Mouse (Mus musculus): ENCODE data around the gene Sipa1l1. TPM values are rescaled to one million over a fixed set of nuclear protein-coding genes. Genes with fewer than 3 reads are reported as not detected.

The Sipa1l1 gene
- total and polyA plus RNA-seq, 2 experiments from 2014 or later, result 7.0 to 17.1 TPM

- Histone ChIP-seq H3K9ac (replicated peaks; ENCODE audit: low read depth, low read length) (no peak overlapping the region), H3K36me3 (replicated peaks; ENCODE audit: control insufficient read depth, insufficient read depth, low read length) (no peaks in the 10 kb centered on the region), H3K9me3 (replicated peaks; ENCODE audit: control insufficient read depth, low read length) (no peaks in the 10 kb centered on the region), H3K4me3 (ENCODE audit: low read depth, low read length) (no peak overlapping the region), H3K4me2 (ENCODE audit: low read depth, low read length) (no peak overlapping the region), H3K4me1 (ENCODE audit: control insufficient read depth, insufficient read depth) (peaks cover 15% of the 10 kb centered on the region), H3K27me3 (ENCODE audit: control insufficient read depth, insufficient read depth, low read length) (no peaks in the 10 kb centered on the region), H3K27ac (ENCODE audit: low read depth) (0 out of 2 replicates have a peak overlapping the region, but pooled peaks have one; percentile 27)
- TF ChIP-seq EP300 (IDR thresholded peaks at IDR 0.05; ENCODE audit: low read depth) (no peak), CTCF (IDR thresholded peaks at IDR 0.05; ENCODE audit: low read depth) (peak; percentile 26; the same call in 1 of the 2 replicates)
- ATAC-seq (ENCODE audit: insufficient read depth, low read depth) (no peak), DNase-seq (ENCODE audit: low spot score) (no peak)
- WGBS, result 71% methylated on average over 9 of the region's 9 CpGs
These were observed 19.4 kb downstream of the Sipa1l1 start for GRCm38 (mm10) chr12:82188321-82189075.

- H3K4me2 ChIP-seq (ENCODE audit: low read depth, low read length), result no peak overlapping the region
- no peak overlapping the region; the same call in 1 of the 2 replicates for H3K27ac ChIP-seq (ENCODE audit: low read depth)
- H3K9me3 ChIP-seq (replicated peaks; ENCODE audit: control insufficient read depth, low read length), result no peaks in the 10 kb centered on the region
- no peaks in the 10 kb centered on the region for H3K36me3 ChIP-seq (replicated peaks; ENCODE audit: control insufficient read depth, insufficient read depth, low read length)
- no peak for TF ChIP-seq CTCF (IDR thresholded peaks at IDR 0.05; ENCODE audit: low read depth)
- no peak overlapping the region for H3K9ac ChIP-seq (replicated peaks; ENCODE audit: low read depth, low read length)
- H3K27me3 ChIP-seq (ENCODE audit: control insufficient read depth, insufficient read depth, low read length), result no peaks in the 10 kb centered on the region
- H3K4me1 ChIP-seq (ENCODE audit: control insufficient read depth, insufficient read depth), result peaks cover 15% of the 10 kb centered on the region
- no peak overlapping the region for H3K4me3 ChIP-seq (ENCODE audit: low read depth, low read length)
- ATAC-seq (ENCODE audit: insufficient read depth, low read depth) (no peak), DNase-seq (ENCODE audit: low spot score) (no peak)
- 50% methylated on average over 6 of the region's 6 CpGs for WGBS
These were observed 20.1 kb downstream of the Sipa1l1 start for GRCm38 (mm10) chr12:82189076-82189675.

- Histone ChIP-seq H3K9me3 (replicated peaks; ENCODE audit: control insufficient read depth, low read length) (no peaks in the 10 kb centered on the region), H3K36me3 (replicated peaks; ENCODE audit: control insufficient read depth, insufficient read depth, low read length) (no peaks in the 10 kb centered on the region), H3K27ac (ENCODE audit: low read depth) (no peak overlapping the region), H3K4me3 (ENCODE audit: low read depth, low read length) (no peak overlapping the region), H3K27me3 (ENCODE audit: control insufficient read depth, insufficient read depth, low read length) (no peaks in the 10 kb centered on the region), H3K4me2 (ENCODE audit: low read depth, low read length) (no peak overlapping the region), H3K4me1 (ENCODE audit: control insufficient read depth, insufficient read depth) (peaks cover 15% of the 10 kb centered on the region), H3K9ac (replicated peaks; ENCODE audit: low read depth, low read length) (no peak overlapping the region)
- ATAC-seq (ENCODE audit: insufficient read depth, low read depth) (no peak), DNase-seq (ENCODE audit: low spot score) (no peak)
- TF ChIP-seq CTCF (IDR thresholded peaks at IDR 0.05; ENCODE audit: low read depth) (no peak), EP300 (IDR thresholded peaks at IDR 0.05; ENCODE audit: low read depth) (no peak)
- 73% methylated on average over 16 of the region's 16 CpGs for WGBS
These were observed 20.8 kb downstream of the Sipa1l1 start for GRCm38 (mm10) chr12:82189715-82190581.

GRCm38 (mm10) chr12:82190582-82190965, 21.5 kb downstream of the Sipa1l1 start:
- no peak overlapping the region for H3K4me3 ChIP-seq (ENCODE audit: low read depth, low read length)
- H3K4me2 ChIP-seq (ENCODE audit: low read depth, low read length), result no peak overlapping the region
- no peak overlapping the region for H3K27ac ChIP-seq (ENCODE audit: low read depth)
- WGBS, result 91% methylated on average over 16 of the region's 16 CpGs
- TF ChIP-seq EP300 (IDR thresholded peaks at IDR 0.05; ENCODE audit: low read depth) (no peak), CTCF (IDR thresholded peaks at IDR 0.05; ENCODE audit: low read depth) (no peak)
- H3K4me1 ChIP-seq (ENCODE audit: control insufficient read depth, insufficient read depth), result peaks cover 15% of the 10 kb centered on the region
- ATAC-seq (ENCODE audit: insufficient read depth, low read depth) (no peak), DNase-seq (ENCODE audit: low spot score) (no peak)
- H3K9ac ChIP-seq (replicated peaks; ENCODE audit: low read depth, low read length), result no peak overlapping the region
- no peaks in the 10 kb centered on the region for H3K36me3 ChIP-seq (replicated peaks; ENCODE audit: control insufficient read depth, insufficient read depth, low read length)
- no peaks in the 10 kb centered on the region for H3K27me3 ChIP-seq (ENCODE audit: control insufficient read depth, insufficient read depth, low read length)
- no peaks in the 10 kb centered on the region for H3K9me3 ChIP-seq (replicated peaks; ENCODE audit: control insufficient read depth, low read length)

GRCm38 (mm10) chr12:82191686-82192085, 22.6 kb downstream of the Sipa1l1 start:
- Histone ChIP-seq H3K27me3 (ENCODE audit: control insufficient read depth, insufficient read depth, low read length) (no peaks in the 10 kb centered on the region), H3K4me1 (ENCODE audit: control insufficient read depth, insufficient read depth) (peaks cover 15% of the 10 kb centered on the region), H3K9ac (replicated peaks; ENCODE audit: low read depth, low read length) (no peak overlapping the region), H3K36me3 (replicated peaks; ENCODE audit: control insufficient read depth, insufficient read depth, low read length) (no peaks in the 10 kb centered on the region), H3K27ac (ENCODE audit: low read depth) (no peak overlapping the region), H3K4me3 (ENCODE audit: low read depth, low read length) (no peak overlapping the region), H3K9me3 (replicated peaks; ENCODE audit: control insufficient read depth, low read length) (no peaks in the 10 kb centered on the region), H3K4me2 (ENCODE audit: low read depth, low read length) (no peak overlapping the region)
- ATAC-seq (ENCODE audit: insufficient read depth, low read depth) (0 out of 2 replicates have a peak, but pooled peaks have one; percentile 27), DNase-seq (ENCODE audit: low spot score) (no peak)
- no peak for TF ChIP-seq CTCF (IDR thresholded peaks at IDR 0.05; ENCODE audit: low read depth)
- no peak for TF ChIP-seq EP300 (IDR thresholded peaks at IDR 0.05; ENCODE audit: low read depth)
- WGBS, result 43% methylated on average over 5 of the region's 5 CpGs
